Mouse (Mus musculus) E14TG2a.4 (cell line): ENCODE measurements around the gene Pkd1l3.

Experiments
- CTCF ChIP-seq: conservative IDR thresholded peaks from 2 replicates; pipeline ENCODE4 v1.5.1; 2014; ENCODE audit warnings: low read length
- NANOG ChIP-seq: IDR thresholded peaks from 2 replicates; pipeline ENCODE4 v1.6.1; 2014; ENCODE audit warnings: borderline replicate concordance, low read length, mixed read lengths
- POU5F1 ChIP-seq: IDR thresholded peaks from 2 replicates; pipeline ENCODE4 v1.6.1; 2014; ENCODE audit warnings: low read length, borderline replicate concordance

- TF ChIP-seq CTCF (no peak), NANOG (no peak), POU5F1 (no peak)
These were observed 67.8 kb downstream of the Pkd1l3 start for GRCm38 (mm10) chr8:109682120-109682519.
